Mouse (Mus musculus) kidney, adult 18-20 months (tissue): ENCODE measurements around the gene Olfr551.
"Not testable (repeated sequence)": the region's sequence is repeated elsewhere in the genome, so short reads cannot be mapped to it uniquely, and the experiment has no call there.

Source experiments
- DNase-seq: peaks from one replicate; pipeline ENCODE4 v3.0.0; 2021

Gene Olfr551

GRCm38 (mm10) chr7:102591786-102592185 lies at the start of gene Olfr551:
TSS of gene Olfr551 (minus strand) at chr7:102591886.
- DNase-seq, result no peak

- DNase-seq, result no peak
Observed at GRCm38 (mm10) chr7:102638132-102638531, 46.4 kb upstream of the Olfr551 start, which contains the start of gene Olfr554. TSS of gene Olfr554 (plus strand) at chr7:102638432.

GRCm38 (mm10) chr7:102636665-102637064 lies 45.0 kb upstream of the Olfr551 start:
- peak; percentile 15 for DNase-seq

GRCm38 (mm10) chr7:102620368-102620767 lies 28.7 kb upstream of the Olfr551 start:
- not testable (repeated sequence) for DNase-seq

- no peak for DNase-seq
Observed at GRCm38 (mm10) chr7:102619608-102620007, 27.9 kb upstream of the Olfr551 start.

GRCm38 (mm10) chr7:102618118-102618517 lies 26.4 kb upstream of the Olfr551 start, which contains the start of gene Olfr553:
TSS of gene Olfr553 (minus strand) at chr7:102618218.
- DNase-seq, result no peak

GRCm38 (mm10) chr7:102597378-102598031 lies 5.8 kb upstream of the Olfr551 start, which contains the start of gene Olfr552:
TSS of gene Olfr552 (plus strand) at chr7:102597770.
- DNase-seq, result no peak

GRCm38 (mm10) chr7:102575998-102576397 lies 15.7 kb downstream of the Olfr551 start:
- no peak for DNase-seq

GRCm38 (mm10) chr7:102573174-102573830 lies 18.4 kb downstream of the Olfr551 start:
- DNase-seq, result no peak

- no peak for DNase-seq
Observed at GRCm38 (mm10) chr7:102571142-102571541, 20.5 kb downstream of the Olfr551 start, which contains the start of gene Olfr550. TSS of gene Olfr550 (plus strand) at chr7:102571442.

GRCm38 (mm10) chr7:102566219-102566618 lies 25.5 kb downstream of the Olfr551 start:
- DNase-seq, result no peak

- DNase-seq, result peak; percentile 91
Observed at GRCm38 (mm10) chr7:102564999-102565997, 26.4 kb downstream of the Olfr551 start, which contains the start of gene Trim21. TSS of gene Trim21 (minus strand) at chr7:102565486.

GRCm38 (mm10) chr7:102553279-102553678 lies 38.4 kb downstream of the Olfr551 start:
- DNase-seq, result no peak

GRCm38 (mm10) chr7:102549570-102549969 lies 42.1 kb downstream of the Olfr551 start, which contains the start of gene Olfr549:
TSS of gene Olfr549 (plus strand) at chr7:102549870.
- no peak for DNase-seq

GRCm38 (mm10) chr7:102541251-102541650 lies 50.4 kb downstream of the Olfr551 start:
- no peak for DNase-seq

- DNase-seq, result no peak
Observed at GRCm38 (mm10) chr7:102540596-102540995, 51.1 kb downstream of the Olfr551 start, which contains the start of gene Olfr548-ps1. TSS of gene Olfr548-ps1 (plus strand) at chr7:102540896.

GRCm38 (mm10) chr7:102534449-102534848 lies 57.2 kb downstream of the Olfr551 start, which contains the start of gene Olfr547:
TSS of gene Olfr547 (plus strand) at chr7:102534749.
- DNase-seq, result no peak
